Mouse (Mus musculus) liver, adult 2 months (tissue): ENCODE data around the gene Rnf20.

Experiments used
- CTCF ChIP-seq: fragments of 200-500 bp; IDR thresholded peaks from 2 replicates; pipeline ENCODE4 v1.5.1; 2011; ENCODE audit warnings: low read depth, low read length, control low read depth
- POLR2A ChIP-seq: fragments of 200-500 bp; IDR thresholded peaks from 2 replicates; pipeline ENCODE4 v1.6.1; 2011; ENCODE audit warnings: low read length, control low read depth; ENCODE audit not compliant: insufficient read depth; ENCODE audit errors: extremely low read depth

DNA sequence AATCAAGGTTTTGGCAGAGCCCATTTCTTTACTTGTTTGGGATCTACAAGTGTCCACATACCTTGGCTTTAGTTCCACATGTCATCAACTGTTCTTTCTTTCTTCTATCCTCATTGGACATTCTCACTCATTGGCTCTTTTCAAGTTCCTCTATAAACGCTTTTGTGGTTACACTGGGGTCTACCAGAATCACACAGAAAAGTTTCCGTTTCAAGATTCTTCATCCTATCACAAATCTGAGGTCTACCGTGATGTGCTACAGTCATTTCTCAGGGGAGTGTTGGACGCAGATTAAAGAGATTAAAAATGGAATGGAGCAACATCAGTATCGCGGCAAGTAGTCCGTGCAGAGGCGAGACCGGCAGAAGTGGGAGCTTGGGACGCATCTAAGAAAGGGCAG is 14.9 kb upstream of the Rnf20 start:
- TF ChIP-seq CTCF (no peak), POLR2A (no peak)
